Mouse (Mus musculus) left cerebral cortex, adult 2 months (tissue): ENCODE measurements around the gene Tagln3. TPM values are rescaled to one million over a fixed set of nuclear protein-coding genes. Genes with fewer than 3 reads are reported as not detected.
A peak's percentile ranks its signal among the peaks of the same experiment; 100 is the strongest.

Source experiments
- DNase-seq, 2 experiments: peaks; one replicate each; pipeline ENCODE4 v3.0.0; 2021 to 2022; ENCODE audit warnings: low spot score in 2 of 2, mixed read lengths in 1 of 2; ENCODE audit errors: extremely low spot score in 1 of 2
- H3K27ac ChIP-seq: fragments of 200-600 bp; 2 replicates; pipeline ENCODE4 v1.8.1; 2022
- H3K4me3 ChIP-seq: fragments of 200-600 bp; 2 replicates; pipeline ENCODE4 v1.8.1; 2022
- CTCF ChIP-seq: fragments of 200-600 bp; IDR thresholded peaks from 2 replicates; pipeline ENCODE4 v1.8.1; 2022; ENCODE audit warnings: antibody characterized with exemption, mild to moderate bottlenecking, moderate library complexity
- intact Hi-C: fragments of 180-260 bp; cut with DNase I; formaldehyde crosslinking; loops from one replicate; pipeline ENCODE4 v1.15.1; 2025
- long read RNA-seq, 2 experiments: library from polyadenylated mRNA; stranded (forward); transcript quantifications; one replicate each; pipeline ENCODE4 v2.0.0; 2021; ENCODE audit warnings: borderline mapping rate in 2 of 2
- total RNA-seq, 2 experiments: library from RNA; stranded (reverse); gene quantifications; 2 replicates each; pipeline ENCODE4 v1.2.3; 2021

Gene Tagln3
- 100 to 1,000 TPM; 320 to 326 TPM for total RNA-seq
- long read RNA-seq, experiment 1, transcript Tagln3-201 (4 exons, 1,240 nt), result major isoform, 239 of 258 reads
- long read RNA-seq, experiment 1, partial matches to known transcripts, result 10 of 258 reads
- long read RNA-seq, experiment 1, other reads (novel, unspliced or antisense), result 9 of 258 reads
- long read RNA-seq, experiment 2, transcript Tagln3-201 (4 exons, 1,240 nt), result major isoform, 199 of 208 reads
- long read RNA-seq, experiment 2, partial matches to known transcripts, result 9 of 208 reads
- long read RNA-seq, experiment 2, other reads (novel, unspliced or antisense), result 0 of 208 reads

- peak within 1 kb of the TSS; percentile 97 for H3K27ac ChIP-seq
- TF ChIP-seq CTCF, result no peak
- peak within 1 kb of the TSS; percentile 75 for H3K4me3 ChIP-seq
- intact Hi-C loops, result loop anchor here (5.0 kb wide), 1 partner anchor 317 kb away; the partner anchor contains the start of gene Cd200
- peak; percentile 71 to 79 for DNase-seq
Measured at GRCm38 (mm10) chr16:45724061-45724741, at the start of gene Tagln3. Gene Tagln3, minus strand, starts transcription at chr16:45724608.

- intact Hi-C loops, result no loop called here
- Histone ChIP-seq H3K27ac (no peak overlapping the region), H3K4me3 (no peak overlapping the region)
- no peak for DNase-seq
- TF ChIP-seq CTCF, result no peak
Measured at GRCm38 (mm10) chr16:45770914-45771313, 46.5 kb upstream of the Tagln3 start.

GRCm38 (mm10) chr16:45767853-45768640 is 43.6 kb upstream of the Tagln3 start:
- Histone ChIP-seq H3K27ac (no peak overlapping the region), H3K4me3 (no peak overlapping the region)
- TF ChIP-seq CTCF, result no peak
- intact Hi-C loops, result loop anchor here (2.0 kb wide), 1 partner anchor 43 kb away; no protein-coding TSS in a partner anchor
- DNase-seq, result no peak

GRCm38 (mm10) chr16:45767434-45767833 is 43.0 kb upstream of the Tagln3 start:
- DNase-seq, result no peak
- Histone ChIP-seq H3K4me3 (no peak overlapping the region), H3K27ac (no peak overlapping the region)
- TF ChIP-seq CTCF, result no peak
- intact Hi-C loops, result loop anchor here (2.0 kb wide), 1 partner anchor 43 kb away; no protein-coding TSS in a partner anchor

- no peak for DNase-seq
- intact Hi-C loops, result loop anchor here (2.0 kb wide), 1 partner anchor 45 kb away; no protein-coding TSS in a partner anchor
- Histone ChIP-seq H3K27ac (no peak overlapping the region), H3K4me3 (no peak overlapping the region)
- no peak for TF ChIP-seq CTCF
Measured at GRCm38 (mm10) chr16:45765801-45766494, 41.5 kb upstream of the Tagln3 start.

- H3K27ac ChIP-seq, result no peak overlapping the region
- no peak for DNase-seq
- no peak overlapping the region for H3K4me3 ChIP-seq
- intact Hi-C loops, result no loop called here
- no peak for TF ChIP-seq CTCF
Measured at GRCm38 (mm10) chr16:45765102-45765501, 40.7 kb upstream of the Tagln3 start.

GRCm38 (mm10) chr16:45762859-45763505 is 38.6 kb upstream of the Tagln3 start:
- no peak for TF ChIP-seq CTCF
- intact Hi-C loops, result no loop called here
- Histone ChIP-seq H3K27ac (no peak overlapping the region), H3K4me3 (no peak overlapping the region)
- DNase-seq, result no peak

- no peak overlapping the region for H3K4me3 ChIP-seq
- no peak overlapping the region for H3K27ac ChIP-seq
- DNase-seq, result no peak
- intact Hi-C loops, result no loop called here
- TF ChIP-seq CTCF, result peak; percentile 40
Measured at GRCm38 (mm10) chr16:45761425-45761824, 37.0 kb upstream of the Tagln3 start.

GRCm38 (mm10) chr16:45758726-45759269 is 34.4 kb upstream of the Tagln3 start:
- TF ChIP-seq CTCF, result no peak
- DNase-seq, result no peak
- H3K27ac ChIP-seq, result no peak overlapping the region
- intact Hi-C loops, result no loop called here
- H3K4me3 ChIP-seq, result no peak overlapping the region

GRCm38 (mm10) chr16:45757421-45758078 is 33.1 kb upstream of the Tagln3 start:
- no peak for TF ChIP-seq CTCF
- peak overlapping the region; percentile 2; the same call in 1 of the 2 replicates for H3K27ac ChIP-seq
- intact Hi-C loops, result loop anchor here (2.0 kb wide), 3 partner anchors 59 to 265 kb away; no protein-coding TSS in a partner anchor
- no peak overlapping the region for H3K4me3 ChIP-seq
- DNase-seq, result no peak
